Mouse (Mus musculus): Measurements from ENCODE around the gene Rps27. TPM values are rescaled to one million over a fixed set of nuclear protein-coding genes. Genes with fewer than 3 reads are reported as not detected.
"Not testable (repeated sequence)": the region's sequence is repeated elsewhere in the genome, so short reads cannot be mapped to it uniquely, and the experiment has no call there.

Gene Rps27
- polyA plus RNA-seq (2016; fragmentation: Nextera tagmentation; extraction: Ambion mirVana), result 962 and 971 TPM in 2 replicates

DNA sequence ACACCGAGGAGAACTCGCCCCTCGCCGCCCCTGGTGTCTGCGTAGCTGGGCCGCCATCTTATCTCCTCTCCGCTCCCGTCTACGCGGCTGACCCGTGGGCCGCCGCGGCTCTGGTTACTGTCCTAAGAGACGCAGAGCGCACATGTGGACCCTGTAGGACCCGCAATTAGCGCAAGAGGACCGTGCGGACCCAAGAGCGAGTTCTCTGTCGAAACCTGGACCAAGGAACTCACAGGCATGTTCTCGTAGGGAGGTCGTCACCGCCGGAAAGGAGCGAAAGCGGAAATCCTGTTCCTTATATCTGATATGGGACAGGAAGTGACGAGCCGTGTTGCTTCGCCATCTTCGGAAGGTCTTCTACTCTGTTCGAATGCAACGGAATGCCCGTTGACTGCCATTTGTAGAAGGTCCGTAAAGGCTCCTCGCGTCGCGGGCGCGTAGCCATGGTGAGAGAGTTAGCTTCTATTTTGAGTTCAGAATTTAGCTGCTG is at the start of gene Rps27, which contains the start of gene Rab13:
Rps27 (minus strand) TSS at position 275 of the 490 bp plus-strand sequence.
Rab13 (plus strand) TSS at position 319 of the 490 bp plus-strand sequence.
- H3K27ac ChIP-seq (replicated peaks), result peak within 1 kb of the TSS; percentile 85

DNA sequence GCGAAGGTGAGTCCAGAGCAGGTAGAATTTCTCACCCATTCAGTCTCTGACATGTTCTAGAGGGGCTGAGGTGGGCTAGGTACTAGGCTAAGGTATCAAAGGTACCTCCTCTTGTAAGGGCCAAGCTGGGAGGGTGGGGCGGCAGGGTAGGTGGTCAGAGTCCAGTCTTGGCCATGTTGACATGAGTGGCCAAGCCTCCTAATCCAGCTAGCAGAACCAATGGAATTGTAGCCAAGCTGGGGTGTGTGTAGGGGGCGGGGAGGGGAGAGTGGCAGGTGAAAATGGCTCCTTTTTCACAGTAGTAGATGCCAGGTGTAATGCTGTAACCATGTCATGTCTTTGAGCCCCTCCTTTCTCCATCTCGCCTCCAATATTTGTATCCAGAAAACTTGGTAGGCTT is 45.1 kb upstream of the Rps27 start:
- H3K4me2 ChIP-seq (replicated peaks), result no peak overlapping the region
- no peak overlapping the region for H3K4me3 ChIP-seq
- WGBS, result 89% methylated on average over 4 of the region's 4 CpGs
- peaks cover 13% of the 10 kb centered on the region for H3K4me1 ChIP-seq
- no peaks in the 10 kb centered on the region for H3K9me3 ChIP-seq
- H3K36me3 ChIP-seq, result peaks cover 64% of the 10 kb centered on the region
- no peak overlapping the region for H3K27ac ChIP-seq (replicated peaks)
- H3K9ac ChIP-seq (replicated peaks), result no peak overlapping the region
- no peaks in the 10 kb centered on the region for H3K27me3 ChIP-seq
- ATAC-seq (ENCODE audit: low FRiP score, low read depth), result no peak

More for the DNA sequence above, at the start of gene Rps27, which contains the start of gene Rab13:
- Histone ChIP-seq H3K4me3 (peak within 1 kb of the TSS; percentile 93), H3K9ac (replicated peaks) (peak within 1 kb of the TSS; percentile 85), H3K4me2 (replicated peaks) (peak within 1 kb of the TSS; percentile 92), H3K4me1 (peaks cover 23% of the 10 kb centered on the region), H3K36me3 (peaks cover 42% of the 10 kb centered on the region), H3K9me3 (no peaks in the 10 kb centered on the region), H3K27me3 (no peaks in the 10 kb centered on the region)
- ATAC-seq (ENCODE audit: low FRiP score, low read depth), result peak; percentile 93
- under 1% methylated on average over 42 of the region's 42 CpGs for WGBS

- WGBS, result 94% methylated on average over 19 of the region's 19 CpGs
- H3K4me2 ChIP-seq (replicated peaks), result no peak overlapping the region
- no peak for ATAC-seq (ENCODE audit: low FRiP score, low read depth)
- peaks cover 13% of the 10 kb centered on the region for H3K4me1 ChIP-seq
- H3K27me3 ChIP-seq, result no peaks in the 10 kb centered on the region
- H3K4me3 ChIP-seq, result no peak overlapping the region
- H3K9me3 ChIP-seq, result no peaks in the 10 kb centered on the region
- H3K27ac ChIP-seq (replicated peaks), result no peak overlapping the region
- peaks cover 48% of the 10 kb centered on the region for H3K36me3 ChIP-seq
- no peak overlapping the region for H3K9ac ChIP-seq (replicated peaks)
Measured at GRCm38 (mm10) chr3:90256731-90257530, 43.5 kb upstream of the Rps27 start.

DNA sequence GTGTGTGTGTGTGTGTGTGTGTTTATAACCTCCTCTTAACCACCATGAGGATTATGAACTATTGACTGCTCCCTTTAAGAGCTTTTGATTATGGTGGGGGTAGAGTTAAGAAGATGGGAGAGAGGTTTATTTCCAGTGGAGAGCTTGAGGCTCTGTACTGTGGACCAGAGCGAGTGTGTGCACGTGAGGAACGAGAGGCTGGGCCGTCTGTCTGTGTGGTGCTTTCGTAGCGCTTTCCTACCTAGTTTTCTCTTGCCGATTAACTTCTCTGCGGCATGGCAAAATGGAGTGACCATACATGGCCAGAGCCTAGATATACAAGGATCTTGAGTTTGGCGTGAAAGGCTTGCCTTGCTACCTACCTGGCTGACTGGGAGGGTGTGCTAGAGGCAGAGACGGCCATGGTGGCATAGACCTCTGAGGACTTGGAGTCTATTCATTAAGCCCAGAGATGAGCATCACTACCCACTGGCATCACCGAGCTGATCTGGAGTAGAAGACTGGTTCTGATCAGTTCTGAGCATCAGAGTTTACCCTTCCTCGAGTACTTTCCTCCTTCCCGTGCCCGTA is 42.4 kb upstream of the Rps27 start:
- peak overlapping the region; percentile 84 for H3K4me2 ChIP-seq (replicated peaks)
- H3K36me3 ChIP-seq, result peaks cover 46% of the 10 kb centered on the region
- H3K4me1 ChIP-seq, result peaks cover 13% of the 10 kb centered on the region
- no peaks in the 10 kb centered on the region for H3K27me3 ChIP-seq
- WGBS, result 94% methylated on average over 14 of the region's 14 CpGs
- no peaks in the 10 kb centered on the region for H3K9me3 ChIP-seq
- H3K4me3 ChIP-seq, result peak overlapping the region; percentile 91
- H3K9ac ChIP-seq (replicated peaks), result peak overlapping the region; percentile 96; the same call in 1 of the 2 replicates
- ATAC-seq (ENCODE audit: low FRiP score, low read depth), result no peak
- no peak overlapping the region for H3K27ac ChIP-seq (replicated peaks)

DNA sequence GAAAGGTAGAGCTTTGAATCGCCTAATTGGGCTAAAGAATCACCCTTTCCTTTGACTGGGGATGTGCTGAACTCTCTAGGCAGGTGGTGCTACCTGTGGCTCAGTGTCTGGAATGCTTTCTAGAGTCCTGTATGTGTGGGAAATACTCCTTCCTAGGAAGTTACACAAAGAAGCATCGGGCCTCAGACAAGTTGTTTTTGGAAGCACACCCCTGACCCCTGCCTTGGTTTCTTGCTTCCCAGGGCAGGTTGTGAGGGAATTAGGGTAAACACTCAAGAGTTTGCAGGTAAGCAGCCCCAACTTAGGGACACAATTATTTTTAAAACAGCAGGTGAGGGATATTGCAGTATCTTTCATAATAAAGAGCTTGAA is 41.7 kb upstream of the Rps27 start:
- H3K4me1 ChIP-seq, result peaks cover 13% of the 10 kb centered on the region
- H3K4me3 ChIP-seq, result peak overlapping the region; percentile 91
- H3K27ac ChIP-seq (replicated peaks), result peak overlapping the region; percentile 89
- peak overlapping the region; percentile 96 for H3K9ac ChIP-seq (replicated peaks)
- peaks cover 45% of the 10 kb centered on the region for H3K36me3 ChIP-seq
- WGBS, result 28% methylated on average over 2 of the region's 2 CpGs
- H3K9me3 ChIP-seq, result no peaks in the 10 kb centered on the region
- ATAC-seq (ENCODE audit: low FRiP score, low read depth), result no peak
- H3K27me3 ChIP-seq, result no peaks in the 10 kb centered on the region
- H3K4me2 ChIP-seq (replicated peaks), result peak overlapping the region; percentile 84

- peaks cover 39% of the 10 kb centered on the region for H3K36me3 ChIP-seq
- H3K4me2 ChIP-seq (replicated peaks), result peak overlapping the region; percentile 84
- ATAC-seq (ENCODE audit: low FRiP score, low read depth), result peak; percentile 78
- H3K27me3 ChIP-seq, result no peaks in the 10 kb centered on the region
- peaks cover 13% of the 10 kb centered on the region for H3K4me1 ChIP-seq
- H3K9me3 ChIP-seq, result no peaks in the 10 kb centered on the region
- H3K4me3 ChIP-seq, result peak overlapping the region; percentile 91
- peak overlapping the region; percentile 89 for H3K27ac ChIP-seq (replicated peaks)
- WGBS, result under 1% methylated on average over 41 of the region's 41 CpGs
- H3K9ac ChIP-seq (replicated peaks), result peak overlapping the region; percentile 96
Measured at GRCm38 (mm10) chr3:90254419-90255193, 41.2 kb upstream of the Rps27 start.

GRCm38 (mm10) chr3:90253653-90254418 is 40.4 kb upstream of the Rps27 start, which contains the start of gene Crtc2:
Gene Crtc2 (plus strand): TSS chr3:90254163.
- peak; percentile 98 for ATAC-seq (ENCODE audit: low FRiP score, low read depth)

DNA sequence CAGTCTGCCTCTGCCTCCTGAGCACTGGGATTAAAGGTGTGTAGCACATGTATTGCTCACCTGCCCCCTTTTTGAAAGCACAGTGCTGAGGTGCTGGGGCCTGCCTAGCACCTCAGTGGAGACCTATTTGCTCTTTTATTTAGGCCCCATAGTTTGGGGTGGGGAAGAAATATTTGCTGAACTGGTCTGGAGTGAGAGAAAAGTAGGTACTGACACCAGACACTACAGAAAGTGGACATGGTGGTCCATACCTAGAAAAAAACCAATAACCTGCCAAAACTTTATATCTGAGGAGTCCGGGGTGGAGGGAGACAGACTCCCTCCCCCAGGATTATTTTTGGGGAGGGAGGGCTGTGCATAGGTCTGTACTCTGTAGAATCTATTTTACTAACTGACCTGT is 39.7 kb upstream of the Rps27 start:
- not testable (repeated sequence) for H3K27me3 ChIP-seq; H3K9ac ChIP-seq (replicated peaks); H3K27ac ChIP-seq (replicated peaks); H3K9me3 ChIP-seq; ATAC-seq (ENCODE audit: low FRiP score, low read depth)
- H3K4me1 ChIP-seq, result peaks cover 26% of the 10 kb centered on the region
- peak overlapping the region; percentile 84 for H3K4me2 ChIP-seq (replicated peaks)
- 76% methylated on average over 1 of the region's 1 CpGs for WGBS
- peaks cover 26% of the 10 kb centered on the region for H3K36me3 ChIP-seq
- peak overlapping the region; percentile 91 for H3K4me3 ChIP-seq

More at GRCm38 (mm10) chr3:90253653-90254418, 40.4 kb upstream of the Rps27 start, which contains the start of gene Crtc2:
- Histone ChIP-seq H3K4me2 (replicated peaks) (peak within 1 kb of the TSS; percentile 84), H3K4me1 (peaks cover 21% of the 10 kb centered on the region), H3K9ac (replicated peaks) (peak within 1 kb of the TSS; percentile 96), H3K27ac (replicated peaks) (peak within 1 kb of the TSS; percentile 89), H3K4me3 (peak within 1 kb of the TSS; percentile 91), H3K9me3 (no peaks in the 10 kb centered on the region), H3K27me3 (no peaks in the 10 kb centered on the region), H3K36me3 (peaks cover 32% of the 10 kb centered on the region)
- WGBS, result 2% methylated on average over 40 of the region's 40 CpGs

DNA sequence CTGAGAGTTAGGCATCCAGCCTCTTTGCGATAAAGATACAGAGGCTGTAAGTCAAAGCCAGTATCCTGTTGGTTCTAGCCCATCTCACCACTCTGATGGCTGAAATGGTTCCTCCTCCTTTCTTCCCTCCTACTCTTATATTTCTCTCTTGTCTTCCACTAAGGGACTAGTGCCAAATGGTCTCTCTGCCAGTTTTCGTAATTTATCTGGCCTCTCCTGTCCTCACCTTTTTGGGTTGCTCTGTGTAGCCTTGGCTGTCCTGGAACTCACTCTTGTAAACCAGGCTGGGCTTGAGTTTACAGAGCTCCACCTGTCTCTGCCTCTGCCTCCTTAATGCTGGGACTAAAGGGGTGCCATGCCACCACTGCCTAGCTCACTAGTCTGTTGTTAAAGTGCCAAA is 39.2 kb upstream of the Rps27 start:
- H3K4me3 ChIP-seq; ATAC-seq (ENCODE audit: low FRiP score, low read depth): not testable (repeated sequence)

GRCm38 (mm10) chr3:90251731-90252226 is 38.3 kb upstream of the Rps27 start:
- H3K4me2 ChIP-seq (replicated peaks); ATAC-seq (ENCODE audit: low FRiP score, low read depth); H3K9me3 ChIP-seq; H3K4me3 ChIP-seq; H3K9ac ChIP-seq (replicated peaks); H3K27ac ChIP-seq (replicated peaks); H3K27me3 ChIP-seq: not testable (repeated sequence)
- H3K4me1 ChIP-seq, result peaks cover 29% of the 10 kb centered on the region
- 92% methylated on average over 10 of the region's 12 CpGs for WGBS
- H3K36me3 ChIP-seq, result peaks cover 14% of the 10 kb centered on the region

More for the DNA sequence above, 39.2 kb upstream of the Rps27 start:
- WGBS, result 94% methylated on average over 2 of the region's 2 CpGs
- H3K9me3 ChIP-seq; H3K27me3 ChIP-seq; H3K27ac ChIP-seq (replicated peaks); H3K9ac ChIP-seq (replicated peaks); H3K4me2 ChIP-seq (replicated peaks): not testable (repeated sequence)
- Histone ChIP-seq H3K4me1 (peaks cover 27% of the 10 kb centered on the region), H3K36me3 (peaks cover 21% of the 10 kb centered on the region)

GRCm38 (mm10) chr3:90250791-90251190 is 37.3 kb upstream of the Rps27 start:
- 91% methylated on average over 6 of the region's 6 CpGs for WGBS
- no peak overlapping the region for H3K27ac ChIP-seq (replicated peaks)
- ATAC-seq (ENCODE audit: low FRiP score, low read depth), result no peak
- H3K27me3 ChIP-seq, result no peaks in the 10 kb centered on the region
- H3K4me3 ChIP-seq, result no peak overlapping the region
- no peak overlapping the region for H3K9ac ChIP-seq (replicated peaks)
- H3K36me3 ChIP-seq, result peaks cover 14% of the 10 kb centered on the region
- H3K9me3 ChIP-seq, result no peaks in the 10 kb centered on the region
- H3K4me1 ChIP-seq, result peaks cover 27% of the 10 kb centered on the region
- no peak overlapping the region for H3K4me2 ChIP-seq (replicated peaks)

Measured in midbrain, embryonic 12.5 days (tissue).